Mouse (Mus musculus) myocyte (in vitro differentiated cells): ENCODE results near the gene Mks1.
"Not testable (repeated sequence)": the region's sequence is repeated elsewhere in the genome, so short reads cannot be mapped to it uniquely, and the experiment has no call there.

Experiments used
- POLR2A ChIP-seq: IDR thresholded peaks from one replicate; pipeline ENCODE4 v1.6.1; 2011; ENCODE audit warnings: low read depth, mild to moderate bottlenecking, control low read depth, moderate library complexity; ENCODE audit not compliant: insufficient read length
- POLR2AphosphoS2 ChIP-seq: IDR thresholded peaks from one replicate; pipeline ENCODE4 v1.6.1; 2011; ENCODE audit warnings: low read depth, control low read depth; ENCODE audit not compliant: insufficient read length
- REST ChIP-seq: IDR thresholded peaks from one replicate; pipeline ENCODE4 v1.6.1; 2011; ENCODE audit warnings: mild to moderate bottlenecking, control low read depth, moderate library complexity; ENCODE audit not compliant: insufficient read depth, insufficient read length

DNA sequence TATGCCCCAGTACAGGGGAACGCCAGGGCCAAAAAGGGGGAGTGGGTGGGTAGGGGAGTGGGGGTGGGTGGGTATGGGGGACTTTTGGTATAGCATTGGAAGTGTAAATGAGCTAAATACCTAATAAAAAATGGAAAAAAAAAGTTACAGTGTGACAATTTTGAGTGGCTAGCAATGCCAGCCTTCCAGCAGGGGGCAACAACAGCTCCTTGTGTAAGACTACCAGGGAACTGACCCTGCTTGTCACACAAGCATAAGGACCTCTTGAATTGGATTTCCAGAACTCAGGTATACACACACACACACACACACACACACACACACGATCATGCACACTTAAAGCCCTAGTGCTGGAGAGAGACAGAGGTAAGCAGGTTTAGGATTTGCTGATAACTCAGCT is 13.9 kb downstream of the Mks1 start:
- TF ChIP-seq POLR2A, POLR2AphosphoS2, REST: not testable (repeated sequence)
